Mouse (Mus musculus) hindbrain, embryonic 16.5 days (tissue): ENCODE results near the gene Twf2. TPM values are rescaled to one million over a fixed set of nuclear protein-coding genes. Genes with fewer than 3 reads are reported as not detected.
"Not testable (repeated sequence)": the region's sequence is repeated elsewhere in the genome, so short reads cannot be mapped to it uniquely, and the experiment has no call there.

ENCODE experiments used
- ATAC-seq: fragments of 200-750 bp; cut with Nextera tagmentation; 2 replicates; pipeline ENCODE4 v1.8.0; 2017; ENCODE audit warnings: moderate TSS enrichment, moderate library complexity
- H3K27ac ChIP-seq: fragments of 300-500 bp; sonication (generic); 2 replicates; pipeline ENCODE4 v1.5.1; 2014; ENCODE audit warnings: low read depth, mild to moderate bottlenecking, control low read depth, low read length, moderate library complexity
- H3K27me3 ChIP-seq: fragments of 300-500 bp; sonication (generic); replicated peaks from 2 replicates; pipeline ENCODE4 v1.6.1; 2014; ENCODE audit warnings: low read length; ENCODE audit not compliant: control insufficient read depth, insufficient read depth
- H3K36me3 ChIP-seq: fragments of 300-500 bp; sonication (generic); 2 replicates; pipeline ENCODE4 v1.6.1; 2014; ENCODE audit warnings: mild to moderate bottlenecking, low read length, moderate library complexity, mixed read lengths; ENCODE audit not compliant: control insufficient read depth, insufficient read depth
- H3K4me1 ChIP-seq: fragments of 300-500 bp; sonication (generic); 2 replicates; pipeline ENCODE4 v1.6.1; 2014; ENCODE audit warnings: low read depth, low read length; ENCODE audit not compliant: control insufficient read depth, insufficient read depth
- H3K4me2 ChIP-seq: fragments of 300-500 bp; sonication (generic); 2 replicates; pipeline ENCODE4 v1.6.1; 2014; ENCODE audit warnings: mild to moderate bottlenecking, low read length, control low read depth, moderate library complexity
- H3K4me3 ChIP-seq: fragments of 300-500 bp; sonication (generic); 2 replicates; pipeline ENCODE4 v1.5.1; 2014; ENCODE audit warnings: mild to moderate bottlenecking, low read length, control low read depth, moderate library complexity
- H3K9ac ChIP-seq: fragments of 300-500 bp; sonication (generic); 2 replicates; pipeline ENCODE4 v1.6.1; 2014; ENCODE audit warnings: low read depth, mild to moderate bottlenecking, control low read depth, low read length, moderate library complexity
- H3K9me3 ChIP-seq: fragments of 300-500 bp; sonication (generic); 2 replicates; pipeline ENCODE4 v1.6.1; 2014; ENCODE audit warnings: mild to moderate bottlenecking, low read length, moderate library complexity; ENCODE audit not compliant: control insufficient read depth
- WGBS: fragments of 180-500 bp; shearing (Covaris S2); extraction: QIAGEN DNeasy Blood & Tissue Kit; methylation state at CpG from one replicate; pipeline ENCODE4 v1.1.7; 2014; 5-methylcytosine and 5-hydroxymethylcytosine counted together
- polyA plus RNA-seq: library from polyadenylated mRNA; unstranded; fragments of >200 nt; fragmentation: Nextera tagmentation; extraction: Ambion mirVana; gene quantifications from 2 replicates; pipeline ENCODE4 v1.2.1, GENCODE M21; 2015

The Twf2 gene
- polyA plus RNA-seq, 1 experiment from 2014 or later: 50.3 TPM

DNA sequence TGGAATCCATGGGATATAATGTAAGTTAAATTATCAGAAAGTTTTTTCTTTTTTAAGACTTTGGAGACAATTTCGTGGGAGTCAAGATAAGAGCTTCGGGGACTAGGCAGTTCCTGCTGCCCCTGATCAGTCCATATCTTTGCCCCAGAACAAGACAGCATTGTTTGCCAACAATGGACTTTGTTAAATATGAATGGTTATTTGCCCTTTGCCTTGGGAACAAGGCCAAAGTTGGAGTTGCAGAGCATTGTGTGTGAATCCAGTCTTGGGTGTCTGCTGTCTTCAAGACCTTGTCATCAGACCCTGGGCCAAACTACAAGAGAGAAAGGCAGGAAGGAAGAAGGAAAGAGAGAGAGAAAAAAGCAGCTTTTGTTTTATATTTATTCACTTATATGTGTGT is 36.2 kb upstream of the Twf2 start:
- 80% methylated on average over 2 of the region's 2 CpGs for WGBS

DNA sequence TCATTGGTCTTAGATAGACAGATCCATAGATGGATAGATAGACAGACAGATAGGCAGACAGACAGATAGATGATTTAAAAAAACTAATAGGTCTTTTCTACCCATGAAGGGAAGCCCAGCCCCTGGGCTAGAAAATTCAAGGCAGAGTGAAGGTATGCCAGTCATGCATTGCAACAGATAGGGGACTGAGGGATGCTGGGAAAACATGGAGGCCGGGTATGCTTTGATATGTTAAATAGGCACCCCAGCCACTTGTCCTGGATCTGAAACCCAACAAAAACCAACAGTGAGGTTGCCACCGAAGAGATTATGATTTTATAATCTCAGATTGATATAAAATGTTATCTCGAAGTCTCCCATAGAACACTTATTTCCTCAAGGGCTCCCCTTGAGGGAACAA is 35.7 kb upstream of the Twf2 start:
- no peak overlapping the region for H3K4me2 ChIP-seq

More for the DNA sequence above, 36.2 kb upstream of the Twf2 start:
- Histone ChIP-seq H3K27ac (no peak overlapping the region), H3K4me1 (peaks cover 4% of the 10 kb centered on the region), H3K9me3 (no peaks in the 10 kb centered on the region), H3K9ac (no peak overlapping the region), H3K36me3 (no peaks in the 10 kb centered on the region), H3K27me3 (no peaks in the 10 kb centered on the region), H3K4me2 (no peak overlapping the region), H3K4me3 (no peak overlapping the region)
- no peak for ATAC-seq

DNA sequence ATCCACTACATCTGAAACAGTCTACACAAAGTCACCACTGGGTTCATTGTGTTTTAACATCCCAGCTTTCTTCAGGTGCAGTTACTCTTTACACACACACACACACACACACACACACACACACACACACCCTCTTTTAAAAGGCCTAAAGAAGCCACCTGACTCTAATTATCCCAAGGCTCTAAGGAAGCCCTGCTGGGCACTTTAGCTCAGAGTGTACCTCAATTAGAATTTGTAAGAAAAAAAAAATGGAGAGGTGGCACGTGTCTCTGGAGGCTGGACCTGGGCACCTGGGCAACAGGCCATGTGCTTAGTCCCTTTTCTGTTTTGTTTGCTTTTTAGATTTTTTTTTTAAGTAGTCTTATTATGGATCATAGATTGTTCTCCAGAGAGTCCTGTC is 35.2 kb upstream of the Twf2 start:
- ATAC-seq: no peak
- H3K9ac ChIP-seq: no peak overlapping the region
- no peak overlapping the region for H3K4me3 ChIP-seq
- H3K9me3 ChIP-seq: no peaks in the 10 kb centered on the region
- H3K27me3 ChIP-seq: no peaks in the 10 kb centered on the region
- WGBS: 37% methylated on average over 1 of the region's 1 CpGs
- no peak overlapping the region for H3K27ac ChIP-seq
- no peaks in the 10 kb centered on the region for H3K36me3 ChIP-seq
- H3K4me1 ChIP-seq: peaks cover 4% of the 10 kb centered on the region
- no peak overlapping the region for H3K4me2 ChIP-seq

More for the DNA sequence above, 35.7 kb upstream of the Twf2 start:
- Histone ChIP-seq H3K27ac (no peak overlapping the region), H3K9ac (no peak overlapping the region), H3K4me3 (no peak overlapping the region), H3K4me1 (peaks cover 4% of the 10 kb centered on the region), H3K9me3 (no peaks in the 10 kb centered on the region), H3K27me3 (no peaks in the 10 kb centered on the region), H3K36me3 (no peaks in the 10 kb centered on the region)
- no peak for ATAC-seq
- WGBS: 86% methylated on average over 3 of the region's 3 CpGs

DNA sequence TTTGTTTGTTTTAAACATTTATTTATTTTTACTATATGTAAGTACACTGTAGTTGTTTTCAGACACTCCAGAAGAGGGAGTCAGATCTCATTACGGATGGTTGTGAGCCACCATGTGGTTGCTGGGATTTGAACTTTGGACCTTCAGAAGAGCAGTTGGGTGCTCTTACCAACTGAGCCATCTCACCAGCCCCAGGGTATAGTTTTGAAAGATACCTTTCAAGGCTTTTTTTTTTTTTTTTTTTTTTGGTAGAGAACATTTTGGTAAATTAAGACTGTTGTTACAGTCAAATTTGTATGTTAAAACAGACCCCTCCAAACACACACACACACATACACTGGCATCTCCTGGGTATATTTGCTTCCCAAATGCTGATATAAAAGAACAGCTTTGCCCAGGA is 33.9 kb upstream of the Twf2 start:
- H3K9ac ChIP-seq, H3K36me3 ChIP-seq, H3K4me2 ChIP-seq, H3K27me3 ChIP-seq, H3K27ac ChIP-seq, ATAC-seq, H3K4me3 ChIP-seq, H3K9me3 ChIP-seq: not testable (repeated sequence)
- peaks cover 16% of the 10 kb centered on the region for H3K4me1 ChIP-seq
- 78% methylated on average over 1 of the region's 1 CpGs for WGBS

DNA sequence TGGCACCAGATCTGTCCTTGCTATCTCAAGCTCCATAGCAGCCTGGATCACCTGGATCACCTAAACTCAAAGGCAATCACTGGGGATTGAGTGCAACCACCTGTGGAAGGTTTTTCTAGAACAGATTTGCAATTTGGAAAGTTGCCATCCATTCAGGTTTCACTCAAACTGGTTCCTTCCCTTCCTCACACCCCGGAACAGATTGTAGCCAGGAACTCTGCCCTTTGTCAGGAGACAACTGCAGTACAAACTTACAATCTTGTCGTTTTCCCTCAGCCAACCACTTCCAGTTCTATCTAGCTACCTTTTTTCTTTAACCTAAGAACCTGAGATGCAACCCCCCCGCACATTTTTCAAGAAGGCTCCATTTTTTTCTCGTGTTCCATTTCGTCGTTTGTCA is 33.0 kb upstream of the Twf2 start:
- Histone ChIP-seq H3K27me3 (no peaks in the 10 kb centered on the region), H3K4me1 (peaks cover 23% of the 10 kb centered on the region), H3K9me3 (no peaks in the 10 kb centered on the region), H3K4me3 (peak overlapping the region; percentile 67; the same call in 1 of the 2 replicates), H3K36me3 (no peaks in the 10 kb centered on the region), H3K27ac (no peak overlapping the region), H3K4me2 (peak overlapping the region; percentile 82), H3K9ac (no peak overlapping the region)
- WGBS: 36% methylated on average over 6 of the region's 6 CpGs
- no peak for ATAC-seq

DNA sequence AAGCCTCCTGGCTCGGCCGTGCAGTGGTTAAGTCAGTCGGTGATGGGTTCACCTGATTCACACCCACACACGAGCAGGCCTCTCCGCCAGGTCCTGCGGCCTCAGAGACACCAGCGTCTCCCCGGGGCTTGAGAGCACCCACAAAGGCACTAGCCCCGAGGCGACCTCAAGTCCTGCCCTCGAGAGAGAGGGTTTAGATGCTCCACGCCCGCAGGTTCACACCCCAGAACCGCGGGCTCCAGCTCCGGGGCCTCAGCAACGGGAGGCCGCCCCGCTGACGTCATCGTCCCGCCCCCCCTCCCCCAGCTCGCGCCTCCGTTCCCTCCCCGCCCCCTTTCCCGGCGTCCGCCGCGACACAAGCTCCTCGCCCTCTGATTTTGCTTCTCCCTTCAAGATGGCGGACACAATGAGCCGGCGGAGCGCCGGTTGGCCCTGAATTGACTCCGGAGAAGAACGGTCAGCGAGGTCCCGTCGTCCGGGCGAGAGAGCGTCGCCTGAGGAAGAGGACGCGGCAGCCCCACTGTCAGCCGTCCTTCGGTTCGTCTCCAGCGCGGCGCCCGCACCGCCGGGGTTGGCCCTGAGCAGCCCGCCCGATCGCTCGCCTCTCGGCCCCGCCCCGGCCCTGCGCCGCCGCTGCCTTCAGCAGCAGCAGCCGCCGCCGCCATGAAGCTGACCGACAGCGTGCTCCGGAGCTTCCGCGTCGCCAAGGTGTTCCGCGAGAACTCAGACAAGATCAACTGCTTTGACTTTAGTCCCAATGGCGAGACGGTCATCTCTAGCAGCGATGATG is 32.2 kb upstream of the Twf2 start, which contains the start of gene Wdr82:
TSS of gene Wdr82 (plus strand) at position 373 of the 790 bp plus-strand sequence.
- H3K4me3 ChIP-seq: peak within 1 kb of the TSS; percentile 67
- peak within 1 kb of the TSS; percentile 82 for H3K4me2 ChIP-seq
- no peaks in the 10 kb centered on the region for H3K36me3 ChIP-seq
- peak within 1 kb of the TSS; percentile 98 for H3K27ac ChIP-seq
- no peaks in the 10 kb centered on the region for H3K27me3 ChIP-seq
- peak within 1 kb of the TSS; percentile 94 for H3K9ac ChIP-seq
- H3K4me1 ChIP-seq: peaks cover 30% of the 10 kb centered on the region
- 0% methylated on average over 69 of the region's 81 CpGs for WGBS
- H3K9me3 ChIP-seq: no peaks in the 10 kb centered on the region
- peak; percentile 90 for ATAC-seq

DNA sequence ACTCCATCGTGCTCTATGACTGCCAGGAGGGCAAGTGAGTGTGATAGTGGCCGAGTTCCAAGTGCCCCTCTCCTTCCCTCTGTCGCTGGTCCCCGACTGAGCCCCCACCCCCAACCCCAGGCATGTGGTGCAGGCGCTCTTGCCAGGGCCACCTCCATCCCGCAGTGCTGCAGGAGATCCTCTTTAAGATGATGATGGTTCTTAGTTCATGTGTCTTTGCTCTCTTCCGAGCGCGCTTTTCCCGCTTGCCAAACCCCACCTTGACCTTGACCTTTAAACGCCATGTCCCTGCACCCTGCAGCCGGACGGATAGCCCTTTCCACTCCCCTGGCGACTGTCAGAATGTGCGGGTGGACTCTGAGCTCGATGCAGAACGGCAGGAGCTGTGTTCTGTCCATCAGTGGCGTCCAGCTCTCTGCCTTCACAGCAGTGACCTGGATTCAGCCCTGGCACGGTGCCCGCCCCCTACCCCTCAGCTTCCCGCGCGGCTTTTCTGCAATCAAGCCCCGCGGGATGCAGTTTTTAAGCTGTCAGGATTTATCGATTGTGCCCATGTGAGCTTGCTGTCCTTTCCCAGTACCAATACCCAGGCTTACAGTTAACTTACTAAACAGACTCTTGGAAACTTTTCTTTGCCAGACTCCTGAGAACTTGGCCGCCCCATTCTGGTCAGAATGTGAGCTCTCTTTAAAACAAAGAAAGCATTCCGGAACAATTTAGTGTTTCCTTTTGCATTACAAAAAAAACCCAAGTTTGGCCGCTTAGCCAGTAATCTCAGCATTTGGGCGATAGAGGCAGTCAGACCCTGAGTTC is 31.4 kb upstream of the Twf2 start:
- H3K27me3 ChIP-seq: no peaks in the 10 kb centered on the region
- WGBS: under 1% methylated on average over 29 of the region's 30 CpGs
- H3K9ac ChIP-seq: peak overlapping the region; percentile 94
- peaks cover 33% of the 10 kb centered on the region for H3K4me1 ChIP-seq
- peak; percentile 63 for ATAC-seq
- H3K4me2 ChIP-seq: peak overlapping the region; percentile 59
- H3K27ac ChIP-seq: peak overlapping the region; percentile 98
- no peaks in the 10 kb centered on the region for H3K9me3 ChIP-seq
- no peaks in the 10 kb centered on the region for H3K36me3 ChIP-seq
- peak overlapping the region; percentile 67 for H3K4me3 ChIP-seq

DNA sequence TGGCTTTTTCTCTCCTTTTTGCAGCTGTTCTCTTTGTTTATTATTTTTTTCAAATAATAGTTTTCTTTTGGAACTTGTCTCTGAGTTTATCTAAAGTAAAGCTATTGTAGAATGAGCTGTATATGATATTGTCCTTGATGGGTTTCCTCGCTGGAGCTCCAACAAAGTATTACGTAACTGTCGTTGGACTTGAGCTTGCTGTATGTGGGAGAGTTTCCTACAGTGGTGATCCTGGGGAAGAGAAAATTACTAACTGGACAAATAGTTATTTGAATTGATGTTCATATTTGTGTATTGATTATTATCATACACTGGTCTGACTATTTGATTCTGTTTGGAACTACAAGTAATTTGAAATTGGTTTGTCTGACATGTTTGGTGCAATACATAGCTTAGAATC is 30.4 kb upstream of the Twf2 start:
- peak overlapping the region; percentile 59 for H3K4me2 ChIP-seq
- no peak for ATAC-seq
- no peak overlapping the region for H3K9ac ChIP-seq
- no peaks in the 10 kb centered on the region for H3K9me3 ChIP-seq
- H3K27me3 ChIP-seq: no peaks in the 10 kb centered on the region
- 17% methylated on average over 3 of the region's 3 CpGs for WGBS
- H3K4me3 ChIP-seq: peak overlapping the region; percentile 67
- peaks cover 33% of the 10 kb centered on the region for H3K4me1 ChIP-seq
- H3K27ac ChIP-seq: no peak overlapping the region
- H3K36me3 ChIP-seq: peaks cover under 1% of the 10 kb centered on the region; the same call in 1 of the 2 replicates

DNA sequence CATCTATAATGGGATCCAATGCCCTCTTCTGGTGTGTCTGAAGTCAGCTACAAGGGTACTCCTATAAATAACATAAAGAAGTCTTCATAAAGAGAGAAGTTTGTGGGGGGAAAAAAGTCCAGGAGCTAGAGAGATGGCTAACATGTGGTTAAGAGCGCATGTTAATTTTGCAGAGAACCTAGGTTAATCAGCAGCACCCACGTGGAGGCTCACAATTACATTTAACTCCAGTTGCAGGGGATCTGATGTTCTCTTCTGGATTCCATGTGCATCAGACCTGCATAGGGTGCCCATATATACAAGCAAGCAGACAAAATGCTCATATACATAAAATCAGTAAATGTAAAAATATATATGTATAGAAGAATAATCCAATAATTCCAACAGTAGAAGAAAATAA is 29.5 kb upstream of the Twf2 start:
- H3K4me3 ChIP-seq: peak overlapping the region; percentile 18
- no peak overlapping the region for H3K27ac ChIP-seq
- H3K9ac ChIP-seq: no peak overlapping the region
- H3K4me1 ChIP-seq: peaks cover 33% of the 10 kb centered on the region
- peak overlapping the region; percentile 59 for H3K4me2 ChIP-seq
- 53% methylated on average over 2 of the region's 2 CpGs for WGBS
- no peaks in the 10 kb centered on the region for H3K9me3 ChIP-seq
- no peaks in the 10 kb centered on the region for H3K27me3 ChIP-seq
- peaks cover 8% of the 10 kb centered on the region; the same call in 1 of the 2 replicates for H3K36me3 ChIP-seq
- no peak for ATAC-seq
